Mouse (Mus musculus) bone marrow macrophage, adult 2 months (primary cell): Measurements from ENCODE around the gene Stk40.

Experiments
- CTCF ChIP-seq: IDR thresholded peaks from 2 replicates; pipeline ENCODE4 v1.5.1; 2012; ENCODE audit warnings: low read depth, mild to moderate bottlenecking, low read length, moderate library complexity
- POLR2A ChIP-seq: IDR thresholded peaks from 2 replicates; pipeline ENCODE4 v1.6.1; 2012; ENCODE audit warnings: mild to moderate bottlenecking, low read depth, low read length, borderline replicate concordance

- TF ChIP-seq POLR2A (no peak), CTCF (no peak)
These were observed 58.8 kb downstream of the Stk40 start for GRCm38 (mm10) chr4:126162544-126163066.
